Mouse (Mus musculus) midbrain, embryonic 12.5 days (tissue): Measurements from ENCODE around the gene Pld1. TPM values are rescaled to one million over a fixed set of nuclear protein-coding genes. Genes with fewer than 3 reads are reported as not detected.

Experiments used
- ATAC-seq: fragments of 200-750 bp; cut with Nextera tagmentation; 2 replicates; pipeline ENCODE4 v1.8.0; 2017; ENCODE audit warnings: low read depth, moderate TSS enrichment, moderate library complexity; ENCODE audit not compliant: low FRiP score
- H3K27ac ChIP-seq: fragments of 300-500 bp; sonication (generic); replicated peaks from 2 replicates; pipeline ENCODE4 v1.5.1; 2016; ENCODE audit warnings: mild to moderate bottlenecking
- H3K27me3 ChIP-seq: fragments of 300-500 bp; sonication (generic); 2 replicates; pipeline ENCODE4 v1.6.1; 2016; ENCODE audit warnings: mild to moderate bottlenecking
- H3K36me3 ChIP-seq: fragments of 300-500 bp; sonication (generic); 2 replicates; pipeline ENCODE4 v1.6.1; 2016
- H3K4me1 ChIP-seq: fragments of 300-500 bp; sonication (generic); 2 replicates; pipeline ENCODE4 v1.6.1; 2016
- H3K4me2 ChIP-seq: fragments of 300-500 bp; sonication (generic); replicated peaks from 2 replicates; pipeline ENCODE4 v1.6.1; 2016; ENCODE audit warnings: mild to moderate bottlenecking, moderate library complexity
- H3K4me3 ChIP-seq: fragments of 300-500 bp; sonication (generic); 2 replicates; pipeline ENCODE4 v1.5.1; 2016; ENCODE audit warnings: mild to moderate bottlenecking
- H3K9ac ChIP-seq: fragments of 300-500 bp; sonication (generic); replicated peaks from 2 replicates; pipeline ENCODE4 v1.6.1; 2016; ENCODE audit warnings: mild to moderate bottlenecking, moderate library complexity
- H3K9me3 ChIP-seq: fragments of 300-500 bp; sonication (generic); 2 replicates; pipeline ENCODE4 v1.6.1; 2016; ENCODE audit warnings: mild to moderate bottlenecking
- WGBS: fragments of 180-500 bp; shearing (Covaris S2); methylation state at CpG from one replicate; pipeline ENCODE4 v1.1.7; 2016; 5-methylcytosine and 5-hydroxymethylcytosine counted together
- polyA plus RNA-seq: library from polyadenylated mRNA; unstranded; fragments of >200 nt; fragmentation: Nextera tagmentation; extraction: Ambion mirVana; gene quantifications from 2 replicates; pipeline ENCODE4 v1.2.1, GENCODE M21; 2016

Pld1 gene
- polyA plus RNA-seq, 1 experiment from 2014 or later, result 5.9 TPM

- ATAC-seq, result no peak
- H3K4me2 ChIP-seq, result no peak overlapping the region
- no peaks in the 10 kb centered on the region for H3K36me3 ChIP-seq
- H3K4me1 ChIP-seq, result no peaks in the 10 kb centered on the region
- 84% methylated on average over 5 of the region's 5 CpGs for WGBS
- H3K9ac ChIP-seq, result no peak overlapping the region
- no peak overlapping the region for H3K27ac ChIP-seq
- no peaks in the 10 kb centered on the region for H3K27me3 ChIP-seq
- H3K4me3 ChIP-seq, result no peak overlapping the region
- H3K9me3 ChIP-seq, result no peaks in the 10 kb centered on the region
Measured at GRCm38 (mm10) chr3:27949175-27949872, 10.8 kb downstream of the Pld1 start.

DNA sequence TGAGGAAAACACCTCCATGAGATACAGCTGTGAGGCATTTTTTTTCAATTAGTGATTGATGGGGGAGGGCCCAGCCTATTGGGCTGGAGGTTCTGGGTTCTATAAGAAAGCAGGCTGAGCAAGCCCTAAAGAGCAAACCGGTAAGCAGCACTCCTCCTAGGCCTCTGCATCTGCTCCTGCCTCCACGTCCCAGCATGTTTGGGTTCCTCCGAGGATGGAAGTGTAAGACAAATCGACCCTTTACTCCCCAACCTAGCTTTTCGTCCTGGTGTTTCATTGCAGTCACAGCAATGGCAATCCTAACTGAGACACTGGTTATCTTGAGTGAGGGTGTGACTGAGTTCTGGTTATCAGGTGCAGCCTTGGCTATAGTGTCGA is 11.4 kb downstream of the Pld1 start:
- H3K4me1 ChIP-seq, result no peaks in the 10 kb centered on the region
- no peak overlapping the region for H3K9ac ChIP-seq
- H3K27ac ChIP-seq, result no peak overlapping the region
- no peak for ATAC-seq
- no peak overlapping the region for H3K4me2 ChIP-seq
- H3K36me3 ChIP-seq, result no peaks in the 10 kb centered on the region
- no peaks in the 10 kb centered on the region for H3K27me3 ChIP-seq
- no peaks in the 10 kb centered on the region for H3K9me3 ChIP-seq
- no peak overlapping the region for H3K4me3 ChIP-seq
- 90% methylated on average over 6 of the region's 6 CpGs for WGBS

- Histone ChIP-seq H3K4me2 (no peak overlapping the region), H3K36me3 (no peaks in the 10 kb centered on the region), H3K9ac (no peak overlapping the region), H3K4me3 (no peak overlapping the region), H3K4me1 (no peaks in the 10 kb centered on the region), H3K9me3 (no peaks in the 10 kb centered on the region), H3K27me3 (no peaks in the 10 kb centered on the region), H3K27ac (no peak overlapping the region)
- no peak for ATAC-seq
- 94% methylated on average over 2 of the region's 2 CpGs for WGBS
Measured at GRCm38 (mm10) chr3:27950726-27951125, 12.2 kb downstream of the Pld1 start.

DNA sequence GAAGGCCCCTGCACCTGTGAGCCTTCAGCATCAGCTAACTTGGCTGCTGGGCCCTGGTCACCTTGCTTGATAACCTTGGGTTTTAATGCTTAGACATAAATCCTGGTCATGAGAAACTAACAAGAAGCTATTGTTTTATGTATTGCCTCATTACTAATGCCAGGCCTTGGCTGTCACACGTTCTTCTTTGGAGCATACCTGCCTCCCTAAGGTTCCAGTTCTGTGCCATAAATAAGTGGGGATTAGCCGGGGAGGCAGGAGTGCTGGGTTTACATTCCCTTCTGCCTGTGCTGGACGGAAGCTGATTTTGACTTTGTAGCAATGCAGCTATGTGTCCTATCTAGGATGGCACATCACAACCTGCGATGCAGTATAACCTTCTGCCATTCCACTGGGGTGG is 13.2 kb downstream of the Pld1 start:
- 89% methylated on average over 4 of the region's 4 CpGs for WGBS

GRCm38 (mm10) chr3:27956006-27956405 is 17.5 kb downstream of the Pld1 start:
- Histone ChIP-seq H3K27me3 (no peaks in the 10 kb centered on the region), H3K9ac (no peak overlapping the region), H3K4me3 (no peak overlapping the region), H3K36me3 (no peaks in the 10 kb centered on the region), H3K27ac (no peak overlapping the region), H3K9me3 (no peaks in the 10 kb centered on the region), H3K4me1 (no peaks in the 10 kb centered on the region), H3K4me2 (no peak overlapping the region)
- ATAC-seq, result no peak
- 76% methylated on average over 1 of the region's 1 CpGs for WGBS

More for the DNA sequence above, 13.2 kb downstream of the Pld1 start:
- H3K4me3 ChIP-seq, result no peak overlapping the region
- no peaks in the 10 kb centered on the region for H3K4me1 ChIP-seq
- no peaks in the 10 kb centered on the region for H3K36me3 ChIP-seq
- no peak for ATAC-seq
- no peak overlapping the region for H3K9ac ChIP-seq
- no peaks in the 10 kb centered on the region for H3K9me3 ChIP-seq
- H3K27ac ChIP-seq, result no peak overlapping the region
- H3K27me3 ChIP-seq, result no peaks in the 10 kb centered on the region
- no peak overlapping the region for H3K4me2 ChIP-seq

DNA sequence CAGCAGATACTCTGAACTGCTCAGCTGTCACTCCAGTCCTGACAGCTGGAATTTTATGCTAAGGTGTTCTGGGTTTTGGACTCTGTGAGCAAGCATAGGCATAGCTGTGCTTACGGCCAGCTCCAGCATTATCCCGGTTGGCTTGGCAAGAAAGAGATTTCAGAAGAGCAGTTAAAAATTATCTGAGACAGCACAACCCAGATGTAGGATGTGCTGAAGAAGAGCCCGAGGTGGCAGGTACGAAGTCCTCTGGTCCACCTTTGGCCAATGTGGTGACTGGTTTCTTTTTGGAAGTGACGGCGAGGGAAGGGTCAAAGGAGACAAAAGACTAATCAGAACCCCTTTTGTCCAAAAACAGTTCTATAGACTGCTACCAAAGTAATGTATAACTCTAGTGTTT is 20.7 kb downstream of the Pld1 start:
- WGBS, result 86% methylated on average over 6 of the region's 6 CpGs
- no peak for ATAC-seq
- H3K36me3 ChIP-seq, result no peaks in the 10 kb centered on the region
- H3K9ac ChIP-seq, result no peak overlapping the region
- H3K27me3 ChIP-seq, result no peaks in the 10 kb centered on the region
- H3K9me3 ChIP-seq, result no peaks in the 10 kb centered on the region
- H3K4me2 ChIP-seq, result no peak overlapping the region
- H3K27ac ChIP-seq, result no peak overlapping the region
- H3K4me3 ChIP-seq, result no peak overlapping the region
- H3K4me1 ChIP-seq, result peaks cover 11% of the 10 kb centered on the region

GRCm38 (mm10) chr3:27961162-27961561 is 22.7 kb downstream of the Pld1 start:
- no peaks in the 10 kb centered on the region for H3K36me3 ChIP-seq
- H3K4me3 ChIP-seq, result no peak overlapping the region
- 90% methylated on average over 3 of the region's 3 CpGs for WGBS
- ATAC-seq, result no peak
- H3K27ac ChIP-seq, result no peak overlapping the region
- H3K9me3 ChIP-seq, result no peaks in the 10 kb centered on the region
- no peaks in the 10 kb centered on the region for H3K27me3 ChIP-seq
- peaks cover 15% of the 10 kb centered on the region for H3K4me1 ChIP-seq
- H3K4me2 ChIP-seq, result no peak overlapping the region
- no peak overlapping the region for H3K9ac ChIP-seq

DNA sequence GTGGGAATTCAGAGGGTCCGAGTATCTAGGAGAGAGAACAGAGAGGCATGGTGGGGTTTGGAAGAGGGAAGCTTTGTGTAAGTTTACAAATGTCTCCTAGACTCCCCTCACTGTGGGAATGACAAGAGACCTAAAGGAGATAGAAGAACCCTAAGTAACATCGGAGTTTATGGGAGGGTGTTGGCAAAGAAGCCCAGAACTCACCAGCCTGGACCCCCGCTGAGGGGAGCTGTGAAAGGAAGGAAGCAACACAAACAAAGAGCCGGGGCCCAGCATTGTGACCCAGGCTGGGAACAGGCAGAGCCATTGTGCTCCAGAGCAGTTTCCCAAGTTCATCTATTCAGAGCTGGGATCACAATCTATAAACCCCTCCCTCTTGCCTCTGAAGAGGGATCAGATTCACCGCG is 25.3 kb downstream of the Pld1 start:
- Histone ChIP-seq H3K4me1 (peaks cover 15% of the 10 kb centered on the region), H3K4me3 (no peak overlapping the region), H3K27me3 (no peaks in the 10 kb centered on the region), H3K9me3 (no peaks in the 10 kb centered on the region), H3K36me3 (no peaks in the 10 kb centered on the region), H3K9ac (no peak overlapping the region), H3K27ac (peak overlapping the region; percentile 54; the same call in 1 of the 2 replicates), H3K4me2 (no peak overlapping the region)
- WGBS, result 16% methylated on average over 6 of the region's 6 CpGs
- peak; percentile 80 for ATAC-seq

DNA sequence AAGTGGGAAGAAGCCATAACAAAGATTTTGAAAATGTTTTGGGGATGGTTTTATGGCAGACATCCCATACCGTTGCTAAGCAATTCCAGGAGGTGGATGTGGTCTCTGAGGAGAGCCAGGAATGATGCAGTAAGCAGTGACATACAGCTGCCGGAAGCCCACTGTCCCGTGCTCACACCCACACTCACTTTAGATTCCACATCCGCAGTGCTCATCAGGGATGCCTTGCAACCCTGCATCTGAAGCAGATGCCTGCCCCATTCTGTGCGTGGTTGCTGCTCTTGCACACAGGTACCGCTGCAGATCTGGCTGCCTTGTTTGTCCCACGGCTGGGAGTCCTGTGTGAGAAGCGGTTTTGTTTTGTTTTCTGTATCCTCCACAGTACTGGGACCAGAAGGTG is 30.2 kb downstream of the Pld1 start:
- Histone ChIP-seq H3K27ac (no peak overlapping the region), H3K36me3 (no peaks in the 10 kb centered on the region), H3K4me2 (no peak overlapping the region), H3K4me3 (no peak overlapping the region), H3K27me3 (no peaks in the 10 kb centered on the region), H3K9ac (no peak overlapping the region), H3K9me3 (no peaks in the 10 kb centered on the region), H3K4me1 (peaks cover 10% of the 10 kb centered on the region)
- WGBS, result 86% methylated on average over 8 of the region's 8 CpGs
- no peak for ATAC-seq

DNA sequence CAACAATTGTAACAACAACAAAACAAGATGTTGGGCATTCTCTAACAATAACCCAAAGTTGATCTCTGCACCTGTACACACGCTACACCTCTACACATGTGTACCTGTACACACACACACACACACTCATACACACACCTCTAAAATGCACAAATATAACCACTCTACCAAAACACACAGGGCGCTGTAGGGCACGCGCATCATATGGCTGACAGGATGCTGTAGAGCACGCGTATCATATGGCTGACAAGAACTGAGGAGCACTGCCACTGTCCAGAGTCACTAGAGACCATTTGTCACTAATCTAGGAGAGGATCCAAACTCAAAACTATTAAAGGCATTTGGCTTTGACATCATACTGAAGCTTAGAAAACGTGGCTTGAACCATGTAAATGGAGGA is 35.4 kb downstream of the Pld1 start:
- Histone ChIP-seq H3K4me3 (no peak overlapping the region), H3K27ac (no peak overlapping the region), H3K4me2 (no peak overlapping the region), H3K9me3 (no peaks in the 10 kb centered on the region), H3K27me3 (no peaks in the 10 kb centered on the region), H3K4me1 (0 out of 2 replicates have a peak, but pooled peaks cover 3% of the 10 kb centered on the region), H3K36me3 (no peaks in the 10 kb centered on the region), H3K9ac (no peak overlapping the region)
- WGBS, result 92% methylated on average over 7 of the region's 7 CpGs
- ATAC-seq, result no peak

- 89% methylated on average over 3 of the region's 3 CpGs for WGBS
- no peak for ATAC-seq
- Histone ChIP-seq H3K36me3 (no peaks in the 10 kb centered on the region), H3K9ac (no peak overlapping the region), H3K4me1 (0 out of 2 replicates have a peak, but pooled peaks cover 3% of the 10 kb centered on the region), H3K4me3 (no peak overlapping the region), H3K4me2 (no peak overlapping the region), H3K9me3 (no peaks in the 10 kb centered on the region), H3K27ac (no peak overlapping the region), H3K27me3 (no peaks in the 10 kb centered on the region)
Measured at GRCm38 (mm10) chr3:27974981-27975380, 36.5 kb downstream of the Pld1 start.

DNA sequence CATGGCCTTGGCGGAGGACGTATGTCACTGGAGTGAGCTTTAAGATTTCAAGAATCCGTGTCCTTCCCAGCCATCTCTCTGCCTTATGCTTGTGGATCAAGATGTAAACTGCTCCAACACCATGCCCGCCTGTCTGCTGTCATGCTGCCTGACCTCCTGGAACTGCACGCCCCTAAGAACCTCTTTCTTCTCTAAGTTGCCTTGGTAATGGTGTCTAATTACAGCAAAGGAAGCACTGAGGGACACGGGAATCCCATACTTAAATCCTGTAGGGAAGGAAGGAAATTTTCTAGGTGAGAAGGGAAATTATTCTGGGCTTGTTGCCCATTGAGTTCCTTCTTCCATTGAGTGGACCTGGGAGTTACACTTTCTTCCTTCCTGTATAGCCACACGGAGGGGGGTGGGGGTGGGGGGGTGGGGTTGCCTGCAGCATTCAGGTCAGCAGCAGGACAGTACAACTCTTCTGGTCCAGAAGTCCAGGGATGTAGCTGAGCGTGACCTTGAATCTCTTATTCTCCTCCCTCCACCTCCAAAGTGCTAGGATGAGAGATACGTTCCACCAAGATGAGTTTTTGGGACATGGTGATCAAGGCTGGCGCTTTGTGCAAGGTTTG is 38.5 kb downstream of the Pld1 start:
- no peaks in the 10 kb centered on the region for H3K36me3 ChIP-seq
- H3K9me3 ChIP-seq, result no peaks in the 10 kb centered on the region
- H3K27me3 ChIP-seq, result no peaks in the 10 kb centered on the region
- H3K4me1 ChIP-seq, result 0 out of 2 replicates have a peak, but pooled peaks cover 3% of the 10 kb centered on the region
- H3K4me2 ChIP-seq, result no peak overlapping the region
- H3K9ac ChIP-seq, result no peak overlapping the region
- WGBS, result 79% methylated on average over 9 of the region's 10 CpGs
- no peak overlapping the region for H3K27ac ChIP-seq
- H3K4me3 ChIP-seq, result no peak overlapping the region
- no peak for ATAC-seq
